Mouse (Mus musculus): ENCODE measurements at regions not wholly inside any gene's neighbourhood (a gene's known extent, or its start where the extent isn't known, plus 50 kb on each side); places are given as distances from the start of the nearest gene placed in this dataset.
A peak's percentile ranks its signal among the peaks of the same experiment; 100 is the strongest.

DNA sequence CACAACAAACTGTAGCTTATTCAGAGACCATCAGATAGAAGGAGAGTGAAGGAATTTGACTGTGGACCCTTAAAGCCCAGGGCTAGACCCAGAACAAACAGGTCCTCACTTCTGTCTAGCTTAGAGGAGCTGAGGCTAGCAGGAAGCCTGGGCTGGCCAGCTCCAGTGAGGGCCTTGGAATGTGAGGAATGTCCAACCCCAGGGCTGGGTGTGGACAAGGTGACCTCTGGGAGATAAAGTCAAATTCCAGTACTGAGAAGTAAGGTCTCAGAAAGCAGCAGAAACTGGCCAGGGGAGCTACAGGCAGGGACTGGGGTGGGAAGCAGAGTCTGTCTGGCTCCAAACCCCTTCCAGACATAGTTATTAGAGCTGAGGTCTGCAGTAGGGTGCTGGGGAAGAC lies 51.0 kb upstream of the Ssbp3 start:
- no peak for ATAC-seq (ENCODE audit: low FRiP score)
- Histone ChIP-seq H3K27me3 (ENCODE audit: insufficient read depth, low read length) (no peaks in the 10 kb centered on the region), H3K4me3 (ENCODE audit: low read depth, low read length) (no peak overlapping the region), H3K4me1 (ENCODE audit: insufficient read depth, low read length) (peaks cover 12% of the 10 kb centered on the region; the same call in 1 of the 2 replicates), H3K4me2 (ENCODE audit: low read depth, low read length, poor library complexity, severe bottlenecking) (no peak overlapping the region), H3K27ac (ENCODE audit: low read depth, low read length) (no peak overlapping the region), H3K9ac (replicated peaks; ENCODE audit: low read length, poor library complexity, severe bottlenecking) (no peak overlapping the region), H3K36me3 (ENCODE audit: insufficient read depth, low read length) (no peaks in the 10 kb centered on the region), H3K9me3 (ENCODE audit: low read length) (no peaks in the 10 kb centered on the region)
- no peak for TF ChIP-seq CTCF (IDR thresholded peaks at IDR 0.05)
- no peak for DNase-seq (ENCODE audit: low spot score)

DNA sequence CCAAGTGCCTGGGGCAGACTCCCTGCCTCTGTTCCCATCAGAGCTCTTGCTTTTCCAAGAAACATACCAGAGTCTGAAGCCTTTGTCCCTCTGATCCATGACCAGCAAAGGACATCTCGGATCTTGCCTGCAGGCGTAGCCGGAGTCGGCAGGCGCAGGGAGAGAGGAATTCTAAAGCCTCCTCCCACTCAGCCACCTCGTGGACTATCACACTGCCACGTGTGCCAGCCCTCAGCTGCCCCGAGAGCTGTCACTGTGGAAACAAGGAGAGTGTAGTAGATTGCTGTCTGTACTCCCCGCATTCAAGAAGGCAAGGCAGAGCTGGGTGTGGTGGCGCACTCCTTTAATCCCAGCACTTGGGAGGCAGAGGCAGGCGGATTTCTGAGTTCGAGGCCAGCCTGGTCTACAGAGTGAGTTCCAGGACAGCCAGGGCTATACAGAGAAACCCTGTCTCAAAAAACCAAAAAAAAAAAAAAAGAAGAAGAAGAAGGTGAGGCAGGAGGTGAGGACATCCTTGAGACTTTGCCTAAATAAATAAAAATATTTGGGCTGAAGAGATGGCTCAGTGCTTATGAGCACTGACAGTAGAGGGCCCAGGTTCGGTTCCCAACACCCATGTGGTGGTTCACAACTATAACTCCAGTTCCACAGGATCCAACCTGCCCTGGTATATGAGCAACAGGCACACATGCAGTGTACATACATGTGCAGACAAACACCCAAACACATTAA lies 52.0 kb upstream of the Ssbp3 start:
- H3K9me3 ChIP-seq (ENCODE audit: low read length) = no peaks in the 10 kb centered on the region
- 66% methylated on average over 12 of the region's 13 CpGs for WGBS
- no peak overlapping the region for H3K4me3 ChIP-seq (ENCODE audit: low read depth, low read length)
- no peaks in the 10 kb centered on the region for H3K36me3 ChIP-seq (ENCODE audit: insufficient read depth, low read length)
- TF ChIP-seq CTCF (IDR thresholded peaks at IDR 0.05) = no peak
- no peak overlapping the region for H3K9ac ChIP-seq (replicated peaks; ENCODE audit: low read length, poor library complexity, severe bottlenecking)
- H3K27me3 ChIP-seq (ENCODE audit: insufficient read depth, low read length) = no peaks in the 10 kb centered on the region
- H3K27ac ChIP-seq (ENCODE audit: low read depth, low read length) = no peak overlapping the region
- DNase-seq (ENCODE audit: low spot score) (no peak), ATAC-seq (ENCODE audit: low FRiP score) (no peak)
- H3K4me1 ChIP-seq (ENCODE audit: insufficient read depth, low read length) = peaks cover 17% of the 10 kb centered on the region; the same call in 1 of the 2 replicates
- H3K4me2 ChIP-seq (ENCODE audit: low read depth, low read length, poor library complexity, severe bottlenecking) = no peak overlapping the region

- DNase-seq (ENCODE audit: low spot score) = no peak
- Histone ChIP-seq H3K4me2 (ENCODE audit: low read depth, low read length, poor library complexity, severe bottlenecking) (no peak overlapping the region), H3K36me3 (ENCODE audit: insufficient read depth, low read length) (no peaks in the 10 kb centered on the region), H3K4me3 (ENCODE audit: low read depth, low read length) (no peak overlapping the region), H3K27me3 (ENCODE audit: insufficient read depth, low read length) (no peaks in the 10 kb centered on the region), H3K9me3 (ENCODE audit: low read length) (no peaks in the 10 kb centered on the region), H3K9ac (replicated peaks; ENCODE audit: low read length, poor library complexity, severe bottlenecking) (no peak overlapping the region), H3K27ac (ENCODE audit: low read depth, low read length) (no peak overlapping the region), H3K4me1 (ENCODE audit: insufficient read depth, low read length) (peaks cover 17% of the 10 kb centered on the region; the same call in 1 of the 2 replicates)
- TF ChIP-seq CTCF (IDR thresholded peaks at IDR 0.05) = no peak
- no peak for ATAC-seq (ENCODE audit: low FRiP score)
- 6% methylated on average over 19 of the region's 19 CpGs for WGBS
Measured at GRCm38 (mm10) chr4:106855771-106856170, 51.0 kb upstream of the Acot11 start.

GRCm38 (mm10) chr4:106854361-106855309 lies 49.8 kb upstream of the Acot11 start:
- 11% methylated on average over 11 of the region's 15 CpGs for WGBS

More at GRCm38 (mm10) chr4:106854361-106855309, 49.8 kb upstream of the Acot11 start:
- TF ChIP-seq CTCF (IDR thresholded peaks at IDR 0.05) = no peak
- Histone ChIP-seq H3K27ac (ENCODE audit: low read depth, low read length) (peak overlapping the region; percentile 68), H3K4me3 (ENCODE audit: low read depth, low read length) (no peak overlapping the region), H3K27me3 (ENCODE audit: insufficient read depth, low read length) (no peaks in the 10 kb centered on the region), H3K9me3 (ENCODE audit: low read length) (no peaks in the 10 kb centered on the region), H3K9ac (replicated peaks; ENCODE audit: low read length, poor library complexity, severe bottlenecking) (0 out of 2 replicates have a peak overlapping the region, but pooled peaks have one; percentile 29), H3K4me2 (ENCODE audit: low read depth, low read length, poor library complexity, severe bottlenecking) (peak overlapping the region; percentile 43), H3K36me3 (ENCODE audit: insufficient read depth, low read length) (no peaks in the 10 kb centered on the region), H3K4me1 (ENCODE audit: insufficient read depth, low read length) (peaks cover 17% of the 10 kb centered on the region; the same call in 1 of the 2 replicates)
- DNase-seq (ENCODE audit: low spot score) = peak; percentile 56
- ATAC-seq (ENCODE audit: low FRiP score) = peak; percentile 80
